Mouse (Mus musculus) spleen, postnatal 4 days (tissue): ENCODE measurements around the gene Tex13c2.
A peak's percentile ranks its signal among the peaks of the same experiment; 100 is the strongest.

Experiments
- DNase-seq, 2 experiments: peaks; one replicate each; pipeline ENCODE4 v3.0.0; 2022; ENCODE audit warnings: low spot score in 2 of 2

The Tex13c2 gene

DNA sequence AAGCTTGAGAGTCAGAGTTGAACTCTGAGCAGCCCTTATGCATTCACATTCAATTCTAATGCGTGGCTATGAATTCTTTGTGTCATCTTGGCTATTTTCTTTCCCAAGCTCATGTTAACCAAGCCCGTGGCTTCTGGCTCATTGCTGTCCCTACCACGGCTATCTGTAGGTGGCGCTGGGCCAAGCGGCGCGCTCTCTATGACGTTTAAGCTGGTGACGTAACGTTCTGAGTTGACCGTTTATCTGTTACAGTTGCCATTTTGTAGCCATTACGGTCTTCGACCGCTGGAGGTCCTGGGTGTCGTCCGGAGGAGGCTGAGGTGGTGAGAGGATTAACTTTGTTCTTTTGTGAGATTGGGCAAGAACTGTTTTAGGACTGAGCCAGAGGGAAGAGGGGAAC, at the start of gene Tex13c2:
Tex13c2 (plus strand) TSS at position 246 of the 400 bp plus-strand sequence.
- no peak for DNase-seq

DNA sequence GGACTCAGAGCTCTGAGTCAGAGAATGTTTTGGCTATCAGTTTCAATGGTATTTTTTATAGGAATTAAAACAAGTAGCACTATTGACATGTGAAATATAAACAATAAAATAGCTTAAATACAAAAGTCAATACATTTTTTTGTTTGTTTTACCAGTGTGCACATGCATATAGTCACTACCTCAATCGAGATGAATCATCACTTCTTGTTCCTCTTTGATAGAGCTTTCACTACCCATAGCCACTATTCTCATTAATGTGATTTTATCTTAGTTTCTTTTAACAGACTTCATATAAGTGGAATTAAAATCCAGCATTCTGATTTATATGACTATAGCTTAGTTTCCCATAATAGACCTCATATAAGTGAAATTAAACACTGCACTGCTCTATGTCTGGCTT, 39.2 kb upstream of the Tex13c2 start:
- no peak for DNase-seq

DNA sequence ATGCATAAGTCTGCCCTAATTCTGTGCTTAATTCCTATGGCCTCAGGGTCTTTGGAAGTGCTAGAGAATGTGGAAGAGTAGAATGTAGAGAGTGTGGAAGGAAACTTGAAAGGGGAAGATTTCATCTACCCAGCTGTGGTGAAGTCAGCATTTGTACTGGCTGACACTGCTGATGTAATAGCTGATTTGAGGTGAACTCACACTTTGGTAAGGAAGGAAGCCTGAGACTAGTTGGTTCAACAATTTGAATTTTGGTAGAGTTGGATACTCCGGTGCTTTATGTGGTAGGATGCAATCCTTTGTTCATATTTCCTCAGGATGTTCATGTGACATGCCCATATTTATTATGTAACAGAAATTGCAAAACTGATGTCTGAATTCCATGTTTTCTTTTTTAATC, 36.5 kb upstream of the Tex13c2 start:
- DNase-seq, result no peak

DNA sequence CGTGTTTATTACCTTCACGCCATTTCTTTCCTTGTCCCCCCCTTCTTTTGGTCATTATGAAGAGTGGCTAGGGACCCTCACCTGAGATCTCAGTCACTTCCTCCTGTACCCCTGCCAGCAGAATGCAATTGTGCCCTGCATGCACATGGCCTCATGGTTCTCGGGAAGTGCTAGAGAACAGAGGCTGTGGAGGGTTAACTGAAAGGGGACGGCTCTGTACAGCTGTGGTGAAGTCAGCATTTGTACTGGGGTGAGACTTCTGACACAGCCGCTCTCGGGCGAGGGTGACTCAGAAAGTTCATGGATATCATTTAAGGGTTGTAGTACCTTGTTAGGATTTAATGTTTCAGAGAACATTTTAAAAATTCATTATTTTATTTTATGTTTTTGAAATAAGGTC, 35.0 kb upstream of the Tex13c2 start:
- DNase-seq, result no peak

DNA sequence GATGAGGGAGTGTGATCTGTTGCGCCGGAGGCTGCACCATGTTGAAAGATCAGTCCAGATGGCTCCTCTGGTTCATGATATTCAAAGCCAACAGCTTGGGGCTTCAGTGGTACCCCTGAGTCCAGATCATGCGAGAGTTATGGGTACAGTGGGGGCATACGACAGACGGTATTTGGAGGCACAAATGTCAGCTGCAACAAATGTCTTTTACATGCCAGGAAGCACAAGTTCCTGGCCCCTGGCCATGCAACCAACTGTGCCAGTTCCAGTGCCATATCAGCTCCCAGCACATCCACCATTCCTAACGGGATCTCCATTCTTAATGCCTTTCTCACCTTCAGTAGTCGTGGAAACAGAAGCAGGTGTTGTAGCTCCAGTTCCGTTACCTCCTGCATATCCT, 845 bp downstream of the Tex13c2 start:
- DNase-seq, result no peak

DNA sequence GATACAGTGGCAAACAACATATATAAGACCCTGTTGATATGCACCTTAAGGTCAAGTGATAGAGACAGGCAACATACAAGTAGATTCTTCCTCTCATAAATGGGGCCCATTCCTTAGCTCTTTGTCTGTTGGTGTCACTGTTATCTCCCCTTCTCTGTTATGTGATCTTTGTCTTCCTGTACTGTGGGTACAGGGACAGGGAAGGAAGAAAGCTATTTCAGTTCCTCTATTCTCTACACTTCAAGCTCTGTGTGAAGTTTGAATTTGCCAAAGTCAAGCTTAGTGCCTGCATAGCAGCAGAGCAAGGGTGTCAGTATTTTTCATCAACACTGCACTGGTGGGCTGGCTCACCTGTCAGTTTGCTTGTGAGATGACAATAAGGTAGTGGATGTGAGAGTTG, 11.0 kb downstream of the Tex13c2 start:
- DNase-seq, result no peak

DNA sequence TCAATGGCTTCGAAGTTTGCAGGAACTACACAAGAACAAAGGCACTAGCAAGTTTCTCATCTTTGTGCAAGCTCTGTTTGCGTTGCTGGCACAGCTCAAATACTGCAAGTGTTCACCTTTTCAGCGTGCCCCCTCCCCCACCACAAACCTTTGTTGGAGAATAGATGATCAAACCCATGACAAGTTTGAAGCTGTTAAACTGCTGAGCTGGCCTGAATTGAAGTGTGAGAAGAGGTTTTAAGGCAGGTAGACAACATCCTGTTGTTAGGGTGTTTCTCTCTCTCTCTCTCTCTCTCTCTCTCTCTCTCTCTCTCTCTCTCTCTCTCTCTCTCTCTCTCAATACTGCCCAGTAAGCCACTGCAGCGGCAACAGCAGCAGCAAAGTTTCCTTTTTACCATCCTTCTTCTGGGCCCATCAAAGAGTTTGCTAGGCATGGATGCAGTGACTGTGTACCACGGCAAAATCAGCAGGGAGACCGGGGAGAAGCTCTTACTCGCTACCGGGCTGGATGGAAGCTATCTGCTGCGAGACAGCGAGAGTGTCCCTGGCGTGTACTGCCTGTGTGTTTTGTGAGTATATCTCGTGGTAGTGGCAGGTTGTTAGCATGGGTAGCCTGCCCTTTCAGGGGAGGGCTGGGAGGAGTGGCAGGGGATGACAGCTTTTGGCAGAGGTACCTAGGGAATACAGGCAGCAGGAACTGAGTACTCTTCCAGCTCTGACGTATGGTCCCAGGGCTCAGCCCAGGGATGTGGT, 13.0 kb downstream of the Tex13c2 start, which contains the start of gene Sh2d1a:
Sh2d1a (plus strand) TSS at position 163 of the 753 bp plus-strand sequence.
- no peak for DNase-seq

DNA sequence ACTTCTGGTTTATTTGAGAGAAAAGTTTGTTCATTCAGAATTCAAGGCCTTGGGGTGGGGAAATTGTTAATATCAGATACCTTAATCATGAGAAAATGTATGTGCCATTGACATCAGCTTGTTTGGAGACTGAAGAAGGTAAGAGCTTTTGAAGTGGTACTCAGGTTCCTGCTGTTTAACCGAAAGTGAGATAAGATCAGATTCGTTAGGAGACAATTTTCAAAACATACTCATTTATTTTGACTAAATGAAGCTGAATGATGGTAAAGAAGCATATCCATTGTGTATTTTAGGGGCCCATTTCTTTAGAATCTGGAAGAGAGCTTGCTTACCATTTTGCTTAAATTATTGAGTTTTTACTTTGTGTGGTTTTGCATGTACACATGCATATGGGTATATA, 21.6 kb downstream of the Tex13c2 start:
- DNase-seq, result no peak

DNA sequence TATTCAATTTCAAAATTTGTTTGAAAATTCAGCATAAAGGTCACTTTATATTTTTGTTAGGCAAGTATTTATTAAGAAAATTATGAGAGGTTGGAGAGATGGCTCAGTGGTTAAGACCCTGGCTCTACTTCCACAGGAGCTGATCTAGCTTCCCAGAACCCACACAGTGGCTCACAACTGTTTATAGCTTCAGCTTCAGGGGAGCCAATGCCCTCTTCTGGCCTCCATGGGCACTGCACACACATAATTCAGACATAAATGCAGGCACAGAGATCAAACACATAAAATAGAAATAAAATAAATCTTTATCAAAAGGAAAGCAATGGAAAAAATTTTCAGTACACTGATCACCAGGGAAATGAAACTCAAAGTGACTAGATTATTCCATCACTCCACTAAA, 23.1 kb downstream of the Tex13c2 start:
- DNase-seq, result no peak

DNA sequence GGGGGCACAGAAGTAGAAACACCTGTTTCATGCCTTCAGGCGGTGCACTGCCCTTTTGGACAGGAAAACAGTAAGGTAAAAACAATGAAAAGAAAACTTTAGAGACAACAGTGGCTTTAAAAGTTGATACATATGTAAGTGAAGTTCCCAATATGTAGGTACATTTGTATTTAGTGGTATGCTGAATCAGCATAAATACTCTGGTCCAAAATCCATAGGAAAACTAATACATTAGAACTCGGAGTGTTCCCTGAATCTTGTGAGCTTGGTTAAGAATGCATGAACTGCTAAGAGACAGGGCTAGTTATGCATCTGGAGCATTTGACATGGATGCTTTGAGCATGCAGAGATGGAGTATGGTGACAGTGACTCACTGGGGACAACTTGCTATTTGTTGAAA, 33.4 kb downstream of the Tex13c2 start:
- no peak for DNase-seq

DNA sequence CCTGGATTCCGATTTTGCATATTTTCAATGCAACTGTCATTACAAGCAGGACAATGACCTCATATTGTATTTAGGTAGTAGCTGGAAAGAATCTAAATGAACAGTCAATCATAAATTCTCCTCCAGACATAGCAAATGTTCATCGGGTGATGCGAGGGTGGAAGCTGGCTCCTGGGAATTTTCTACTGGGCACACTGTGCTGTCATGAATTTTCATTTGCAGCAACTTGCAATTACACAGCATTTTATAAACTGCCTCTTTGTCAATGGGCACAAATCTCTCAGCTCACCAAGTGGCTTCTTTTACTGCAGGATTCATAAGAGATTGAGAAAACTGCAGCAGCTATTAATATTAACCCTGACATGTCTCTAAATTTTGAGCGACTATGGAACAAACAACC, 41.2 kb downstream of the Tex13c2 start:
- DNase-seq, result no peak

DNA sequence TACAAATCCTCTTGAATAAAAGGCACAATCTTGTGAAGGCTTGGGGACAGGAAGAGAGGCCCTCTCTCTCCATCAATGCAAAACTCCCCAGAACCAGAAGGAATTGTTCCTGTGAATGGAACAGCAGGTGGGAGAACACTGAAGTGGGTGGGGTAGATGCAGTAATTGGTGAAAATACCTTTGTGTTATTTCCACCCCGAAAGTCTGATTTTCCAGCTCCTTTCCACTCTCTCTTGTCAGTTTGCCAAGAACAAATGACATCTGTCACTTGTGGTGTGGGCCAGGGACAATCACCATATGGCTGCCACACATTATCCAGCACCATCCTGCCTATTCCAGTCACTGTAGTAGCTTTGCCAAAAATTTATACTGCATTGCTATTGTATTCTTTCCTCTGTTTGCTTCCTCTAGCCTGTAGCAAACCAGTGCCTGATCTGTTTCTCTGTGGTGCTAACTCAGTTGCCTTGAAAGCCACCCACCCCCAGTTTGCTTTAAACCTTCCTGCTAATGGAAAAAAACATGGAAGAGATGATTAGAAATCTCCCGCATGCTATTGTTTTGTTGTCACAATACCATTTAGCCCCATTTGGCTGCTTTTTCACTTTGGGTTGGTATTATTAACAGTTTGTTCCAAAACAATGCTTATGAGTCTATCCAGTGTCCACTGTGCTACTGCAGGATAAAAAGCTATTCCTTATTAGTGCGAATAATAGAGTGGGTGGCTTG, 50.7 kb downstream of the Tex13c2 start:
- DNase-seq, result no peak

DNA sequence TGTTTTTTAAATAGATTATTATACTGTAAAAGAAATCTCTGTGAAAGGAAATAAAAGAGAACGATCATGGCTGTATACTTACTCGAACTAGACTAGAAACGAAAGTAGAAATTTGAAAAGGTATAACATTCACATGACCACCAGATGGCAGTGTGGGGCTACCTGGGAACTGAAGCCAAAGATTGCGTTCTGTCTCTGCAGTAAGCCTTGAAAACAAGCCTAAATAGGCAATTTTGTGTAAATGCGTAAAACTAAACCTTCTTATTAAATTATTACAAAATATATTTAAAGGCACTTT, 51.2 kb downstream of the Tex13c2 start:
- DNase-seq, result peak; percentile 39 to 79
